Mouse (Mus musculus): ENCODE measurements around the gene Supt4a. TPM values are rescaled to one million over a fixed set of nuclear protein-coding genes. Genes with fewer than 3 reads are reported as not detected.

Supt4a gene
- total and polyA plus RNA-seq, 2 experiments from 2014 or later, result 60.7 to 135 TPM

GRCm38 (mm10) chr11:87763511-87763987 lies 26.2 kb downstream of the Supt4a start:
- no peaks in the 10 kb centered on the region for H3K27me3 ChIP-seq (ENCODE audit: insufficient read depth, low read length)
- H3K9ac ChIP-seq (replicated peaks; ENCODE audit: low read length), result peak overlapping the region; percentile 66
- H3K9me3 ChIP-seq (ENCODE audit: low read length), result no peaks in the 10 kb centered on the region
- ATAC-seq (peak; percentile 27), DNase-seq (ENCODE audit: low spot score) (peak; percentile 85)
- TF ChIP-seq CTCF (IDR thresholded peaks at IDR 0.05; ENCODE audit: low read depth), result no peak; the same call in 1 of the 2 replicates
- peak overlapping the region; percentile 99 for H3K4me2 ChIP-seq (ENCODE audit: low read depth, low read length)
- peak overlapping the region; percentile 73 for H3K4me3 ChIP-seq (ENCODE audit: low read length)
- peaks cover 9% of the 10 kb centered on the region; the same call in 1 of the 2 replicates for H3K4me1 ChIP-seq (ENCODE audit: insufficient read depth, low read length)
- peak overlapping the region; percentile 74 for H3K27ac ChIP-seq
- H3K36me3 ChIP-seq (ENCODE audit: insufficient read depth, low read length), result peaks cover 10% of the 10 kb centered on the region
- WGBS, result 2% methylated on average over 17 of the region's 17 CpGs

- Histone ChIP-seq H3K9me3 (ENCODE audit: low read length) (no peaks in the 10 kb centered on the region), H3K4me2 (ENCODE audit: low read depth, low read length) (peak overlapping the region; percentile 99), H3K4me1 (ENCODE audit: insufficient read depth, low read length) (peaks cover 9% of the 10 kb centered on the region; the same call in 1 of the 2 replicates), H3K4me3 (ENCODE audit: low read length) (peak overlapping the region; percentile 73), H3K36me3 (ENCODE audit: insufficient read depth, low read length) (peaks cover 10% of the 10 kb centered on the region), H3K27me3 (ENCODE audit: insufficient read depth, low read length) (no peaks in the 10 kb centered on the region), H3K27ac (peak overlapping the region; percentile 74), H3K9ac (replicated peaks; ENCODE audit: low read length) (peak overlapping the region; percentile 66)
- DNase-seq (ENCODE audit: low spot score) (peak; percentile 58), ATAC-seq (peak; percentile 60)
- WGBS, result under 1% methylated on average over 61 of the region's 65 CpGs
- no peak for TF ChIP-seq CTCF (IDR thresholded peaks at IDR 0.05; ENCODE audit: low read depth)
Measured at GRCm38 (mm10) chr11:87763988-87764876, 26.9 kb downstream of the Supt4a start.

DNA sequence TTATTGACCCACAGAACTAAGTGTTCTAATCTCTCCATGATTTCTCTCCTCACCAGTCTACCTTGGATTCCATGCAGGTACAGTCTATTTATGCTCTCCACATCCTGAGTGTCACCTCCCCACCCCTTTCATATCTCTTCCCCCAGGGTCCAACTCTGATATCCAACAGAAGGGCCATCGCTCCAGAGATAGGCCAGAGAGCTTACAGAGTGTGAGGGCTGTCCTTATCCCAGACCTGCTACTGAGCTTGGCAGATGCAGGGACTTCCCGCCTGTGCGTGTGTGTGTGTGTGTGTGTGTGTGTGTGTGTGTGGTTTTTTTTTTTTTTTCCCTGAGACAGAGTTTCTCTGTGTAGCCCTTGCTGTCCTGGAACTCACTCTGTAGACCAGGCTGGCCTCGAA lies 31.4 kb downstream of the Supt4a start:
- Histone ChIP-seq H3K9me3 (ENCODE audit: low read length) (no peaks in the 10 kb centered on the region), H3K4me1 (ENCODE audit: insufficient read depth, low read length) (peaks cover 6% of the 10 kb centered on the region; the same call in 1 of the 2 replicates), H3K36me3 (ENCODE audit: insufficient read depth, low read length) (peaks cover 43% of the 10 kb centered on the region), H3K4me3 (ENCODE audit: low read length) (no peak overlapping the region), H3K9ac (replicated peaks; ENCODE audit: low read length) (no peak overlapping the region), H3K27me3 (ENCODE audit: insufficient read depth, low read length) (no peaks in the 10 kb centered on the region), H3K27ac (no peak overlapping the region), H3K4me2 (ENCODE audit: low read depth, low read length) (no peak overlapping the region)
- WGBS, result 97% methylated on average over 4 of the region's 4 CpGs
- no peak for DNase-seq (ENCODE audit: low spot score)
- TF ChIP-seq CTCF (IDR thresholded peaks at IDR 0.05; ENCODE audit: low read depth), result no peak
- no peak for ATAC-seq

DNA sequence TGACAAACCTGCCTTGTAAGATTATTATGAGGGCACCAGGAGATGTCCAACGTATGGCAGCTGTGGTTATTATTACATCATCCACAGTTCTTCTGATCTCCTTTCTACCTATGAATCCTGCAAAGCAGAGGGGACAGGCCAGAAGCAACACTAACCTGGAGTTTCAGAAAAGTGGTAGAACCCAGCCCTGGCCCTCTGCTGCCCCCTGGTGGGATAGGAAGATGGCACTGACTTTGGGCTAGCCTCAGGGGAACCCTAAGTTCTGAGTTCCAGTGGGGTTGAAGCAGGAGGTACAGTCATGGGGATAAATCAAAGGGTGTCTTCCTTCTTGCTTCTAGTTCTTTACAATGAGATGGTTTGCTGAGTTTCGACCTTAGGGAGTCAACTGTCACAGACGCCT lies 33.6 kb downstream of the Supt4a start:
- no peaks in the 10 kb centered on the region for H3K9me3 ChIP-seq (ENCODE audit: low read length)
- H3K4me2 ChIP-seq (ENCODE audit: low read depth, low read length), result no peak overlapping the region
- no peak overlapping the region for H3K27ac ChIP-seq
- H3K9ac ChIP-seq (replicated peaks; ENCODE audit: low read length), result no peak overlapping the region
- H3K4me3 ChIP-seq (ENCODE audit: low read length), result no peak overlapping the region
- no peaks in the 10 kb centered on the region for H3K27me3 ChIP-seq (ENCODE audit: insufficient read depth, low read length)
- ATAC-seq (no peak), DNase-seq (ENCODE audit: low spot score) (peak; percentile 61)
- 56% methylated on average over 3 of the region's 3 CpGs for WGBS
- H3K36me3 ChIP-seq (ENCODE audit: insufficient read depth, low read length), result peaks cover 52% of the 10 kb centered on the region
- no peaks in the 10 kb centered on the region for H3K4me1 ChIP-seq (ENCODE audit: insufficient read depth, low read length)
- TF ChIP-seq CTCF (IDR thresholded peaks at IDR 0.05; ENCODE audit: low read depth), result peak; percentile 84

DNA sequence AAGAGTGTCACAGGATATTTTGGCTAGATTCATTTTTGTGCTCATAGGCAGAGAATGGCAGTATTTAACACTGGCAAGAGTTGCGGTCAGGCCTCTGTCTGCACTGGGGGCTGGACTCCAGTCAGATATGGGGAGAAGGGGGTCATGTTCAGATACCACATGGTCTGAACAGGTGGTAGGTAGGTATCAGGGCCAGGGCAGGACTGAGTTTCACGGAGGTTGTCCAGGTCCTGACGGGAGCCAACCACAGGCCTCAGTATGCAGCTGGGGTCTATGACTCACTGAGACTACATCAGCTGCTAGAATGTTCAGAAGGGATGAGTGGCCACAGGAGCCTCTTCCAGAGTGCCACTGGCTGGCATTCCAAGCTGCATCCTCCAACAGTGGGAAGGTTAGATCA lies 35.0 kb downstream of the Supt4a start:
- no peak for TF ChIP-seq CTCF (IDR thresholded peaks at IDR 0.05; ENCODE audit: low read depth)
- WGBS, result 92% methylated on average over 3 of the region's 3 CpGs
- Histone ChIP-seq H3K9me3 (ENCODE audit: low read length) (no peaks in the 10 kb centered on the region), H3K27ac (no peak overlapping the region), H3K9ac (replicated peaks; ENCODE audit: low read length) (no peak overlapping the region), H3K4me1 (ENCODE audit: insufficient read depth, low read length) (no peaks in the 10 kb centered on the region), H3K4me3 (ENCODE audit: low read length) (no peak overlapping the region), H3K27me3 (ENCODE audit: insufficient read depth, low read length) (no peaks in the 10 kb centered on the region), H3K4me2 (ENCODE audit: low read depth, low read length) (no peak overlapping the region), H3K36me3 (ENCODE audit: insufficient read depth, low read length) (peaks cover 62% of the 10 kb centered on the region)
- ATAC-seq, result no peak
- DNase-seq (ENCODE audit: low spot score), result no peak

DNA sequence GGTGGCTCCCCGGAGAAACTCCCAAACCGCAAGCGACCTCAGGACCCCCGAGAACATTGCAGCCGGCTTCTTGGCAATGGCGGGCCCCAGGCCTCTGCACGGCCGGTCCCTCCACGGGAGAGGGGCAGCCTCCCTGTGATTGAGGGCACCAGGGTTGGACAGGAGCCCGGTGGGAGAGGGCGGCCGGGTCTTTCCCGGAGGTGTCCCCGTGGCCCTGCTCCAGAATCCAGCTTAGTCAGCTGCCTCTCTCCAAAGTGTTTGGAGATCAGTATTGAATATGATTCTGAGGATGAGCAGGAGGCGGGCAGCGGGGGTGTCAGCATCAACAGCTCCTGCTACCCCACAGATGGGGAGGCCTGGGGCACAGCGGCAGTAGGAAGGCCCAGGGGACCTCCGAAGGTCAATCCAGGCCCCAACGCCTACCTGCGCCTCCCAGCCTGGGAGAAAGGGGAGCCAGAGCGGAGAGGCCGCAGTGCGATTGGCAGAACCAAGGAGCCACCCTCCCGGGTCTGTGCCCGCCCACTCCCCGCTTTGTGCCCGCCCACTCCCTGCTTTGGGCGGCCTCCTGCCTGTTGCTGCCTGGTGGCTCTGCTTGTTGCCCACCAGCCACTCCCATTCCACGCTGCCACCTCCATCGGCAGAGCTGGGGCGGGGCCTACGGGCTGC lies 40.9 kb downstream of the Supt4a start:
- H3K4me2 ChIP-seq (ENCODE audit: low read depth, low read length), result peak overlapping the region; percentile 49
- H3K4me1 ChIP-seq (ENCODE audit: insufficient read depth, low read length), result peaks cover 3% of the 10 kb centered on the region; the same call in 1 of the 2 replicates
- H3K27me3 ChIP-seq (ENCODE audit: insufficient read depth, low read length), result no peaks in the 10 kb centered on the region
- peak; percentile 76 for DNase-seq (ENCODE audit: low spot score)
- H3K36me3 ChIP-seq (ENCODE audit: insufficient read depth, low read length), result peaks cover 21% of the 10 kb centered on the region; the same call in 1 of the 2 replicates
- peak overlapping the region; percentile 19 for H3K4me3 ChIP-seq (ENCODE audit: low read length)
- WGBS, result 11% methylated on average over 29 of the region's 32 CpGs
- no peak for TF ChIP-seq CTCF (IDR thresholded peaks at IDR 0.05; ENCODE audit: low read depth)
- peak; percentile 73 for ATAC-seq
- H3K9me3 ChIP-seq (ENCODE audit: low read length), result no peaks in the 10 kb centered on the region
- H3K9ac ChIP-seq (replicated peaks; ENCODE audit: low read length), result peak overlapping the region; percentile 22; the same call in 1 of the 2 replicates
- H3K27ac ChIP-seq, result peak overlapping the region; percentile 34; the same call in 1 of the 2 replicates
